Mouse (Mus musculus) T-helper 2 cell (primary cell): ENCODE results near the gene Asb7.

Experiments
- in situ Hi-C: fragments of 300-600 bp; cut with MboI, MseI; formaldehyde crosslinking; loops from one replicate; pipeline ENCODE4 v1.15.1; 2025; ENCODE audit warnings: high pct_unique_total_duplicates

Asb7 gene

DNA sequence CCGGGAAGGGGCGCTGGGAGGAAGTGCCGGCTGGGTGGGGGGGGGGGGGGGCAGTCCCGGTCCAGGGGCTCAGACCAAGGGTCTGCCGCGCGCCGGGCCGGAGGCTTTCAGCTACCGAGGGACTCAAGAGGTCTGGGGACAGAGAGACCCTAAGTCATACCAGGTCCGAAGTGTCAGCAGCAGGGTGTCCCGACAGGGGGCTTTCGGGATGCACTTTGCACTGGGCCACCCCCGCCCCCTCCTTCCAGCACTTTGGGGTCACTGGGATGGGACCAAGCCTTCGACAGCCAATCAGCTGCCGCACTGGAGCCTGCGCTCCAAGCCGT lies at the start of gene Asb7:
Gene Asb7, minus strand, starts transcription at position 303 of the 326 bp plus-strand sequence.
- in situ Hi-C loops: loop anchor here (10.0 kb wide), 2 partner anchors 666 to 1576 kb away; partner anchors contain the start of gene Pgpep1l

DNA sequence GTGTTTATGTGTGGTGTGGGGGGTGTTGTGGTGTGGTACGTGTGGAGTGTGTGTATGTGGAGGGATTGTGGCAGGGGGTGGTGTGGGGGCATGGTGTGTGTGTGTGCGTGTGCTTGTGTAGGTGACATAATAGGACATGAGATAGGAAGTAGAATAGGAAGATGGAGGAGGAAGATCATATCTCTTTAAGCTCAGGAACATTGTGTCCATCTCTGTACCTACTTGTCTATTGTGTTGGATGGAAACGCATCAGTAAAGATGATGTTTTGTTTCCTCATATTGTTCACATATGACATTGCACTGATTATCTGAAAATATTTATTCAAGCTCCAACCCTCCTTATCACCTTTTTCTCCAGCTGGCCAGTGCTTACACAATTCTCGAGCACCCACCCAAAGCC lies 48.0 kb upstream of the Asb7 start:
- in situ Hi-C loops: no loop called here

DNA sequence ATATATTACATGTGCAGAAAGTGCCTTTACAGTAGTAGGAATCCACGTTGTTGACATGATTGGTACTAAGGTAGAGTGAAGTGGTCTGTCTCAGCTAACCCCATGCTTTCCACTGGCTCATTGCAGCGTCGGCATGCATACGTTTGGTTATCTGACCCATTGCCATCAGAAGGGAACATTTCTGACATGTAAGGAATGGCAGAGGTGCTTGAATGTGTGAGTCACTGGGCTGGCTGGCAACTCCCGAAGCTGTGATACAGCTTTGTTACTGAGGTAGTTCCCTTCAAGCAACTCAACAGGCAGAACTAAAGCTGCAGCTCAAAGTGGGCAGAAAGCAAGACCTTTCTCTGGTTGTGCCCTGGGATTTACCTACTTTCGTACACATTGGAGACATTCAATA lies 45.6 kb upstream of the Asb7 start:
- in situ Hi-C loops: no loop called here

DNA sequence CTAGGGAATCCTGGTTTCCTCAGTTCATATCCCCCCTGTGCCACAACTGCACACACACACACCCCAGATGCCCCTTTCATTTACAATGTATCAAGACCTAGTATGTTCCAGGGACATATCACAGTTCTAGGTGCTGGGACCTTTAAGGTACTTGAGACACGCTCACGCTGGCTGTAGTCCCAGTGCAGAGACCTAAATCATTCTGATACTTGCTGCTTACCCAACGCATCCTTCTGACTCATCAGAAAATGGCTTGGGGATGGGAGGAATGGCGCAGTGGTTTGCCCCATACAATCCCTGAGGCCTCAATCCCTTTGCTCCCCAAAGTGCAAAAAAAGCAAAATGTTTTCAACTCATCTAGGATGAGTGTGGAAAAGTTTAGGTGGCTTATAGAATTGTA lies 45.1 kb upstream of the Asb7 start:
- in situ Hi-C loops: no loop called here

DNA sequence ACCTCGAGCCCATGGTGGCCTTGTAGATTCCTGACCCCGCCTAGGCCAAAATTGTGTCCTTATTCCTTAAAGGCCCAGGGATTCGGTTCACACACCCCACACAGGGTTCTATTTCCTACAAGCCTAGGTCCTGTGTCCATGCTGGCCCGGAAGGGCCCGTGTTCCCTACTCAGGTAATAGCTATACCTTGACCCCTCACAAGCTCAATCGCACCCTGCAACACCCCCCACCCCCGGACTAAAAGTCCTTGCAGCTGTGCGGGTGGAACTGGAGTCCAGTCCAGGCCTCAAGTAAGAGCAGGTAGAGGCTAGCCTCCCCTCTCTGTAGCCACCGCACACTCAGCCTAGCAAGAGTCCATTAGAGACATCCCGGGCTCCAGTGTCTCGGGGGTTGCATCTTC lies 44.5 kb upstream of the Asb7 start:
- in situ Hi-C loops: no loop called here

DNA sequence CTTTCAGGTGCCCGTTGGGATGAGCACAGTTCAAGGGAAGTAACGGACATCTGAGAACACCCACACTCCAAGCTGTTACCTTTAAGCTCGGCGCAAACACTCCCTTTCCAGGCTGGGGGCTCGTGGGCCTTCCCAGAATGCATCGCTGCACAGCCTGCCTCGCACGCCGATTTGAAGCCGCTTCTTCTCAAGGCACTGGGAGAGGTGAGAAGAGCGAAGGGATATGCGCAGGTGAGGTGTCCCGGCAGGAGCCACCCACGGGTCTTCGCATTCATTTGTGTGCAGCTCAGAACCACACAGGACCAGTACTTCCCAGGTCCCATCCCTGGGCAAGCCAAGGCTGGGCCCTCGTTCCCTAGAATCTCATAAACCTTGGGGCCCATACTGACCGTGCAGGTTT lies 44.0 kb upstream of the Asb7 start:
- in situ Hi-C loops: no loop called here

DNA sequence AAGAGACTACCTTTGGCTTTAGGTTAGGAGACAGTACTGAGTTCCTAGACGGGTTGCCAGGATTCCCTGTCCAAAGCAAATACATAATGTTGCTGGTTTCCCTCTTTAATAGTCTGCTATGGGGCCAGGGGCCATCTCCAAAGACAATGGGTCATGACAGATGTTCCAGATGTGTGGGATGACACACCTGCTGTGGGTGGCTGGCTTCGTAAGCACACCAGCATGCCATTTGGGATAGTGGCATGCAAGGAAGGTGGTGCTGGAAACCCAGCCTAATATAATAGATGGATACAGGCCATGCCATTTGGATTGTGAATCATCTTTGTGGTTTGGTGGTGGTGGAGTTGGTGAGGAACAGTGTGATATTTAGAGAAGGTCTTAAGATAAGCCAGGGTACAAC lies 39.8 kb upstream of the Asb7 start:
- in situ Hi-C loops: loop anchor here (10.0 kb wide), 1 partner anchor 1144 kb away; no protein-coding TSS in a partner anchor

DNA sequence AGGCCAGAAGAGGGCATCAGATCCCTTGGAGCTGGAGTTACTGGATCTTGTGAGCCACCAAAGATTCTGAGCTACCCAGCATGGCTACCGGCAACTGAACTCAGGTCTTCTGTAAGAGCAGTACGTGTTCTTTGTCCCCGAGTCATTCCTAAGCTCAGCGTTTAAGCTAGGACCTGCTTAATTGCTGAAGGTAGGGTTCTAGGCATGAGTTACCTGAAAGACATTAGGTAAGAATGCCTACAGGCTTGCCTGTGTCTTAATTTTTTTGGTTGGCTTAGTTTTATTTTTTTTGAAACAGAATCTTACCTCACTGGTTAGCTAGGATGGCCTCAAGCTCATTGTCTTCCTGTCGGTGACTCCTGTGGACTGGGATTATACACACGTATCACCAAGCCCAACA lies 38.7 kb upstream of the Asb7 start:
- in situ Hi-C loops: loop anchor here (10.0 kb wide), 1 partner anchor 1143 kb away; no protein-coding TSS in a partner anchor

DNA sequence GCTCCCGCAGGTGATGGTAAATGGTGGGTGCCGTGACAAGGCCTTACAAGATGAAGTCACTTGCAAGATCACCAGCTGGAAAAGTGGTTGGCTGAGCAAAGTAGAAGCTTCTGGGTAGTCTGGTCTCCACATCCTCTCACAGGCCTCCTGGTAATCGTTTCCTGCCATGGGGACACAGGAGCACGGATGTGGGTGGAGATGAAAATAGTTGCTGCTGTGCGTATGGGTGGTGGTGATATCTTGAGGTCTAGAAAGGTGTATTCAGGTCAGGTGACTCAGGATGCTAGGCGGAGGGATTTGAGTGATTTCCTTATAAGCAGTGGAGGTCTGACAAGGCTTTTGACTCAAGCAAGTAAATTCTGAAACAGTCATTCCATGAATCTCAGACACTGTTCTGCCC lies 35.6 kb upstream of the Asb7 start:
- in situ Hi-C loops: loop anchor here (10.0 kb wide), 1 partner anchor 1140 kb away; no protein-coding TSS in a partner anchor

DNA sequence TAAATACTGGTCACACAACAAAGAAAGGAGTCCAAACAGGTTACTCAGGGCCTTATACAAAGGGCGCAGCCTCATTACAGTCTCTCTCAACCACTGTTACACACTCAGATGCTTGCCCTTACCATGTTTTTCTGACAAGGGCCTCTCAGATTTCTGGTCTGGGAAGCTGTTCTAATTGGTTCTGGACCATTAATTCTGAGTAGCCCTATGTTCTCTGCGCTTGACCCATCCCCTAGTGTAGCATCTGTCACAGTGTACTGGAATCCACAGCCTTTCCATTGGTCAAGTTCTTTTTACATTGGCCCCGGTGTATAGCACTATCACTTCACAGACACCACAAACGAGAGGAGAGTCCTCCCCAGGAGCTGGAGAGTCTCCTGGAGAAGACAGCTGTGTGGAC lies 35.1 kb upstream of the Asb7 start:
- in situ Hi-C loops: loop anchor here (10.0 kb wide), 1 partner anchor 1140 kb away; no protein-coding TSS in a partner anchor

DNA sequence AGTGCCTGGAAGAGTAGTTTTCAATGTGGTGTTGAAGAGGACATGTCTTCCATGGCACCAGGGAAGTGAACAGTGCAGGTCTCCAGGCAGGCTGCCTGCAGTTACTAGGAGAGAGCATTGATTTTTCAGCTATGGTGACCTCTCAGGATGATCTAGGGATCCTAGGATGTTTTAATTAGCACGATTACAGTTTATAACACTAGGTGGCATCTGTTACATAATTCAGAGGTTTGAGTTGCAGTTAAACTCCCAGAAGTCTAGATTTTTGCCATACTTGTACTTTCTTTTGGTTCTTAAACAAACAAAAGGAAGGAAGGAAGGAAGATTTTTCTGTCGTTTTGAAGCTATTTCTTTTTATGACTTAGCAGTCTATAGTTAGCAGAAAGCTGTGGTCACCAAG lies 21.8 kb upstream of the Asb7 start:
- in situ Hi-C loops: no loop called here

DNA sequence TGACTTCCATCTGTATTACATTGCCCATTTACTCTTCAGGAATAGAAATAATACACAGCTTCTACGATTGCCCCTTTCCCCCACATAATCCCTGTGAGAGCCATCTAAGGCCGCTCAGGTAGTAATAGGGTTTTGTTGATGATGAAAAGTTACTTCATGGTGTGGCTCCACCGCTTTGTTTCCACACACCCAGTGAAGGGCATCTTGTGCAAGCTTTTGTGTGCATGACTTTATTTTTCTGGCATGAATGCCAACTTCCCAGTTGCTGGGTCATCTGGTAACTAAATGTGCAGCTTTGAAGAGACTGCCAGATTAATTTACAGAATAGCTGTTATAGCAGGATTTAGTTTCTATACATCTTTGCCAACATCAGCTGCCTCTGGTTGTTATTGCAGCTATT lies 15.2 kb upstream of the Asb7 start:
- in situ Hi-C loops: no loop called here

DNA sequence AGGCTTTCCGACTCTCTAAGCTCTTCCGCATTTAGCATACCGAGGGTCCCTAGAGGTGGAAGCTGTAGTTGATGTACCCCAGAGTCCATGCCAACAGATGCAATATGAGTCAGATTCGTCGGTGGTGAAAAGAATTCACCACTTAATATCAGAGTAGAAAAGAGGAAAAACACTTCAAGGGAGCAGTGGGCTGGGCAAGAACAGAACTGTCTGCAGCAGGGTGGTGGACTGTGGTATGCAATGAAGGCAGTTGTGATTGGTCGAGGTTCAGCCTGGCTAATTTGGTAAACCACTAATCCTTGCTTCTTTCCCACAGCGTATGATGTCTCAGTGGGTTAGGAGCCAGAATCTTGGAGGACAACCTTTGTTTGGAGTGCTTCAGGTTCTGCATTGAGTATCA lies 13.3 kb upstream of the Asb7 start:
- in situ Hi-C loops: no loop called here

DNA sequence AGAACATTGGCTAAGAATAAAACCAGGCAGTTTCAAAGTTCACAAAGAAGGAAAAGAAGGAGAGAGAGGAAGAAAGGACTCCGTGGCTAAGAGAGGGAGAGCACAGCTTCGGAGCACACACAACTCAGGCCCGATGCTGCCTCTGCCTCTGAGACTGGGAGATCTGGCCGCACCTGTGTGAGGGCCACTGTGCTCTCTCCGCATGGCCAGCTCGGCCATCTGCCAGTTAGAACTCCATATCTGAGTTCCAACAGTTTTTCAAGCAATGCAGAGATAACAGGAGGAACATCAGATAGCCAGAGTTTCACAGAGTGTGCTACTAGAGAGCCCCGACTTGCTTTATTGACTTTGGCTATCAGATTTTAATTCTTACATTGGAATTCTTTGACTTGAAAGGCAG lies 5.1 kb upstream of the Asb7 start:
- in situ Hi-C loops: no loop called here

DNA sequence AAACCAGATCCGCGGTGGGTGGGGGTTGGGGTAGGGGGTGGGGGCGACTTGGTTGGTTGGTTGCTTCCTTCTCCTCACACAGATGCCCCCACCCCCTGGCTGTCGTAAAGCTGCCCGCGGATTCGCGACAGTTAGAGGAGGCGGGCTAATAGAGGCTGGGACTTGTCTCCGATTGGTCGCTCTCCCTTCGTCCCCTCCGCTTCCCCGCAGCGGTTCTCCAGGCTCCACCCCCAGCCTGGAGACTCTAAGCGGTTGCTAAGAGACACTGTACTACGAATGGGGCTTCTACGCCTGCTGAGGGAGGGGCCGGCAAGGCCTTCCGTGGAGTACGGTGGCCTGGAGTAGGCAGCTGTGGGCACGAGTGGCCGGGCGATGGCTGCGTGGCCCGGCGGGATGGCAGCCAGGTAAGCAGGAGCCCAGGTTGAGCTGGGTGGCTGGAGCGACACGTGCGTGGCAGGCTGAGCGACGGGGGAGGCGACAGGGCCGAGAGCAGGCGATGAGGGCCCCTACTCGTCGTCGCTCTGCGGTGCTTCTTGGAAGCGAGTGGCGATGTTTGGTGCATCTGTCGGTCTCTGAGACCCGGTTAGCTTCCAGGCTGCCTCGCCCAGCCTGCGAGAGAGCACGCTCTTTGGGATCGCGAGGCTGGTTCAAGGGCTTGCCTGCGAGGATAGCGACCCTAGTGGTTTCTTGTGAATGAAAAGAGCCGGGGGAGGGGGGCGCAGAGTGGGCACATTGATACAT lies 394 bp upstream of the Asb7 start, which contains the start of gene Lins1:
Gene Lins1, plus strand, starts transcription at position 270 of the 741 bp plus-strand sequence.
- in situ Hi-C loops: loop anchor here (10.0 kb wide), 2 partner anchors 665 to 1575 kb away; partner anchors contain the start of gene Pgpep1l

DNA sequence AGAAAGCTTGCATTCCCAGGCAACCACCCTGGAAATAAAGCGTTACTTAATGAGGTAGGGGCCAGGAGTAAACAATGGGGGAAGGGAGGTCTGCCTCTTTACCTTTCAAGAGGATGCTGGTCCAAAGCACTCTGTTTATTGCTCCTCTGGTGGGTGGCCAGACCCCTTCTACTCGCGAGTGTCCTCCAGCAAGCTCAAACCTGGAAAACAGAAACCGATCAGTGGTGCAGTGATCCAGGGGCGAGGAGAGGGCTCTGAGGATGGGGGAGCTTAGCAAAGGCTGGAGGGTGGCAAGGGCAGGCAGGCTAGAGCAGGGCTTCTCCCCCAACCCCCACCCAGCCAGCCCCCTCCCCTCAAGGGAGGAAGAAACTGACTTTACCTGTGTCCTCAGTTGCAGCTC lies 675 bp downstream of the Asb7 start:
- in situ Hi-C loops: loop anchor here (10.0 kb wide), 2 partner anchors 666 to 1576 kb away; partner anchors contain the start of gene Pgpep1l

DNA sequence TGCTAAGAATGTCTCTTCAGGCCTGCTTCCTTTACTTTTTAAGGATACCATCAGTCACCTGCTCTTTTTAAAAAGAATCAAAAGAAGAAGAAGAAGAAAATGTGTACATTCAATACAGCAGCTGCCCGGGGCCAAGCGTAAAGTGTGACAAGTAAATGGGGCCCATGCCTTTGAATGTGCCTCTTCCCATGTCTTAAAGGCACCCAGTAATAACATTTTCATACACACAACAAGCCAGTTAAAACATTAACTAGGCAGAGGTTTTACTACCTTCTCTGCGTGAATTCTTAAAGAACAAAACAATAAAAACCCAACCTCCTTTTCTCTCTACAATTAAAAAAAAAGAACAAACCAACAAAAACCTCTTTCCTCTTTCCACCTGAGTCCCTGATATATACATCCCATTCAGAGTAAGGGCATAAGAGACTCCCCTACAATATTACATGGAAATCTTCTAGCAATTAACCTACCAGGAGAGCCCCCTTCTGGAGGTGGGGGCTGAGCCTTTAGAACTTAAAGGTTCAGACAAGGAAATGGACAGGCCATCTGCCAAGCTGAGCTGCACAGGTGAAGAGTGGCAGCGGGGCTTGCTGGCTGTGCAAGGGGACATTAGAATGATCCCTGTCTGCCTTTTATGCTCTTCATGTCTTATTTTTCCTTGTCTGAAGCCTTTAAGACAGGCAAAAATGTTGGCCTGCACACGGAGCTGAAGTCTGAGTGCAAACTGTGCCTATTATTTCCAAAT lies 7.1 kb downstream of the Asb7 start:
- in situ Hi-C loops: loop anchor here (10.0 kb wide), 2 partner anchors 673 to 1583 kb away; partner anchors contain the start of gene Pgpep1l

DNA sequence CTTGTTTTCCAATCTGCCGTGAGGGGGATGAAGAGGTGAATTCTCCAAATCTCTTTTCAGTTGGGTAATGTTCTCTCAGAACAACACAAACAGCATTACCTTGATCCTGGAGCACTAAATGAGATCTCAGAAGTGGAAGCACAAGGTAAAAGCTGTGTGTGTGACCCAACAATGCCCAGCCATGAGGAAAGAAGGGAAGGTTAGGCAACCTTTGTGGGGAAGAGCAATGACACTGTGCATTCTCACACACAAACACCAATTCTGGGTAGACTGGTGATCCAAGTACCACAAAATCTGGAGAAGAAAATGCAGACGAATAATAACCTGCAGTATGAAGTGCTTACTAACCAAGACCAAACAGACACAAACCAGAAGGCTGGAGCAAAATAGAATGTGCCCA lies 13.6 kb downstream of the Asb7 start:
- in situ Hi-C loops: no loop called here

DNA sequence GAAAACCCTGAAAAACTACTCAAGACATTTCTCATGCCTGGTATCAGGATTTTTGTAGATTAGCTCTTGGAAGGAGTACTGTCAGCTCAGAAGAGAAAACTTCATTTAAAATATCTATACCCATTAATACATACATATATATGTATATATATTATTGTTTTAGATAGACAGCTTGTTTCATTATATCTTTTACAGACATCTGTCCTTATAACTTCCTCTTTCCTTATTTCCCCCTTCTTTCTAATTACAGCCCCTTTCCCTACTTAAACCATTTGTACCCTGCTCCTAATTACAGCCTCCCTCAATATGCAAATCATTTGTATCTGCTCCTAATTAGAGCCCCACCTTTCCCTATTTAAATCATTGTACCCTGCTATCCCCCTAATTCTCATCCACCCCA lies 22.3 kb downstream of the Asb7 start:
- in situ Hi-C loops: no loop called here

DNA sequence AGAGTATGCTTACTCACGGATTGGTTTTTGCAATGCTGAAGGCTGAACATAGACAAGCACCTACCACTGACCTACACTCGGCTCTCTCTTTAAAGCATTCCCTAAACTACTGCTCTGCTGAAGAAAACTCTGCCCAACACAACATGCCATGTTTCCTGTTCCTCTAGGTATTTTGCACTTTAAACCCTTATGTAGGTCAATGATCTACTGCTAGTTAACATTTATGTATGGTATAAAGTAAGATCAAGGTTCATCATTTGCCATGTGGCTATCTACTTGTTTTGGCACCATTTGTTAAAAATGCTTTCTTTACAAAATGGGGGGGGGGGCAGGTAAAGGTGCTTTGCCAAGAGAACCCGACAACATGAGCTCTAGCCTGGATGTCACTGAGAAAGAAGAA lies 25.8 kb downstream of the Asb7 start:
- in situ Hi-C loops: no loop called here

DNA sequence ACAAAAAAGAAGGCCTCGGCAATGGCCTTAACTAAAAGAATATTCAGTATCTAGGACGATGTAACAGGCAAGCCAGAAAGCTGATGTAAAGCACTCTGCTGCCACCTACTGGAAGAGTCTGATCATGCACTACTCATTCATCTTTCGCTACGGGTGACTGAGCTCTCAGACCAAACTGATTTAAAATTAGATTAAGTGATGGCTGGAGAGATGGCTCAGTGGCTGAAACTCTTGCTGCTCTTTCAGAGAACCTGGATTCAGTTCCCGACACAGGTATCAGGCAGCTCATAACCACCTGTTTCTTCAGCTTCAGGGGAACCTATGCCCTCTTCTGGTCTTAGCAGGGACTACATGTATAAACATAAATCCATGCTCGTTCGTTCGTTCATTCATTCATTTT lies 27.8 kb downstream of the Asb7 start:
- in situ Hi-C loops: no loop called here

DNA sequence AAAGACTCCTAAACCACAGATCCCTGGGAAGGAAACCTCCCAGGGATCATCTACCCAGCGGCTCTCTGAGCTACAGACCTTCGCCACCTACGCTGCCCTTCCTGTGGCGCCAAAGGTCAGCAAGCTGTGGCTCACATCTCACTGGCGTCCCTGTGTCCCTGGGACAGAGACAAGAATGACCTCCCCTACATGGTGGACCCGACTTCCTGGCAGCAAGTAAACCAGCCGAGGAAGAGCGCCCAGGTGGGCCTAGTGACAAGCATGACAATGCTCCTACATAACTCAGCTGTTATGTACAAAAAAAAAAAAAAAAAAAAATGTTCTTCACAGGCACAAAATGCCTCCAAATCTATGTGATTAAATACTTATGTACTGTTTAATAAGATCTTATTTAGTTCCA lies 28.4 kb downstream of the Asb7 start:
- in situ Hi-C loops: no loop called here

DNA sequence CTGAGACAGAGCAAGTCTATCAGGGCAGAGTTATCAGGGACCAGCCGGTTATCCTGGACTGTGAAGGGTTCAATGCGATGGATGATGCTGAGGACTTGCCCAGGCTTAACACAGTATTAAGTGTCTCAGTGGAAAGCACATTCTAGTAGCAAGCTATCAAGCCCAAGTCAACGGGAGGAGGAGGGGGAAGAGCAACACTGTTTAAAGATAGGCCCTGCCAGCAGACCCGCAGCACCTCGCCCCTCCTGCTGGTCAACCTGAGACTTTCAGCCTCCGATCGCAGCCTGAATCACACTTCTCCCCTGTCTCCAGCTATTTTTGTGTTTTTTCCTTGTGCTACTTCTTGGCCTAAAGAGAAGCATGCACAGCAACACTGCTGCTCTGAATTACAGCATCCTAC lies 29.1 kb downstream of the Asb7 start:
- in situ Hi-C loops: no loop called here
